Mouse (Mus musculus) embryo, embryonic 11 days (tissue): Measurements from ENCODE around the gene 2310009B15Rik.

Source experiments
- DNase-seq: peaks from one replicate; pipeline ENCODE4 v3.0.0-alpha.2; 2015

The 2310009B15Rik gene

DNA sequence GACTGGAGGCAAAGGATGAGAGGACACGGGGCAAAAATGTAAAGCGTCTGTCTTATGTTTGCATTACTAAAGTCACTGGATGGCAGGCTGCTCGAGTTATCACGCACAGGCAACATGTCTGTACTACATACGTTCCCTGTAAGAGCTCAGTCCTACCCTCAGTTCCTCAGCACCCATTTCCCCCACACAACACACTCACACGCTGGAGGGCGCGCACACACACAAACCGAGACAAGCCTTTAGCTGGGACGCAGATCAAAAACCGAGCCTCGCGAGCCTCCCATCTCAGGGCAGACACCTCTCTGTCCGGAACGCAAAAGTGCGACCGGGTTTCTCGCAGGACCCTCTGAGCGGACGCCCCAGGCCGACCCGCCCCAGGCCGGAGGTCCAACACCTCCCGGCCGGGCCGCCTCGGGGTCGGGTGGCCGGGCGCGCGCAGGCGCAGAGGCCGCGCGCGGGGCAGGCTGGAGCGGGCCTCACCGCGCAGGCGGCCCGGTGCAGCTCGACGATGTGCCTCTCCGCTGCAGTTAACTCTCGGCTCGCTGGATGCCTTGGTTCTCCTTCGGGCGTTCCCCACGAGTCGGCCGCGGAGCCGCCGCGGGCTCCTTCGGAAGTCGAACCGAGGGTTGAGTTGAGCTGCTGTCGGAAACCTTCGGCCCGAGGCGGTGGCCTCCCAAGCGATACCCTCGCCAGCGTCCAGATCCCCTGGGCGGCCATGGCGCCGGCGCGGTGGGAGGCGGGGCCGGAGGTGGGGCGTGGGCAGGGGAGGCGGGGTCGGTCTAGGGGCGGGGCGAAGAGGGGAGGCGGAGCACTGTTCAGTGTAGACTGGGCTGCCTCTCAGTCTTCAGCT is at the start of gene 2310009B15Rik:
2310009B15Rik (minus strand) TSS at position 752 of the 850 bp plus-strand sequence.
- peak; percentile 91 for DNase-seq

GRCm38 (mm10) chr1:138906256-138906655 is 49.6 kb upstream of the 2310009B15Rik start:
- no peak for DNase-seq

DNA sequence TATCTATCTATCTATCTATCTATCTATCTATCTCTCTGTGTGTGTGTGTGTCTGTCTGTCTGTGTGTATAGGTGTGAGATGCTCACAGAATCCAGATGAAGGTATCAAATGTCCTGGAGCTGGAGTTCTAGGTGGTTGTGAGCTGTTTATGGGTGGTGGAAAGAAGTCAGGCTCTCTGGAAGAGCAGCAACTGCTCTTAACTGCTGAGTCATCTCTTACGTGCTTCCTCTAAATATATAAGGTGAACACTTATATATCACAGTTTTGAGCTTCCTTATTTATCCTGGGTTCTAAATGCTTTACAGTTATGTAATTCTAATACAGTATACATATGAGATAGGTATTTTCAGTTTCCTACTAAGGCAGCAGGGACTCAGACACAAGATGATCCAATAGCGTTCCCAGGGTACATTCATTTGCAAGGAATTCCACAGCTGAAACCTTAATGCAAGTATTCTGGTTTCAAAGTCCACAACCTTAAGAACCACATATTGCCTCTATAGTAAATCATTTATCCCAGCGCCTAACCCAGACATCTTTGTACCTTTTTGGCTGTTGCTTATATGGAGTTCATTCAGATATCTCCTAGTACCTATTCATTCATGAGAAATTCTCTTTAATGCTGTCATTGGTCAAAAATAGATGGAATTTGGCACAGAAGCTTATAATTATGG is 48.6 kb upstream of the 2310009B15Rik start:
- no peak for DNase-seq

- DNase-seq, result no peak
Measured at GRCm38 (mm10) chr1:138903894-138904293, 47.2 kb upstream of the 2310009B15Rik start.

- DNase-seq, result no peak
Measured at GRCm38 (mm10) chr1:138901431-138902117, 44.9 kb upstream of the 2310009B15Rik start.

DNA sequence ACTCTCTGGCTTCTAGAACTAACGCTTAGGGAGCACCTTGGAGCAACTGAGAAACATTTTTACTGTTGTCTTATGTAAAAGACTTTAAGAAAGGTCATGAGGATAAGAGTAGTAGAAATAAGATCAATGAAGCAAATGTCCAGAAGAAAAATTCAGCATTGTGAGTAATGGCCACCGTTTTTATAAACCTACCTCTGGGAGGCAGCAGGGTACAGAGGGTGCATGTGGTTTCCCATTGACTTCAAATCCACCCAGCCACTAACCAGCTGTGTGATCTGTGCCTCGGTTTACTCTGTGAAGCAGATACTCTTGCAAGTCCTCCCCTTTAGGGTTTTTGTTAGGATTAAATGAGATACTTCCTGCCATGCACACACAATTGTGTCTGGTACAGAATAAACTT is 39.4 kb upstream of the 2310009B15Rik start:
- no peak for DNase-seq

GRCm38 (mm10) chr1:138877470-138878254 is 21.0 kb upstream of the 2310009B15Rik start:
- DNase-seq, result no peak

- no peak for DNase-seq
Measured at GRCm38 (mm10) chr1:138876371-138877045, 19.9 kb upstream of the 2310009B15Rik start.

DNA sequence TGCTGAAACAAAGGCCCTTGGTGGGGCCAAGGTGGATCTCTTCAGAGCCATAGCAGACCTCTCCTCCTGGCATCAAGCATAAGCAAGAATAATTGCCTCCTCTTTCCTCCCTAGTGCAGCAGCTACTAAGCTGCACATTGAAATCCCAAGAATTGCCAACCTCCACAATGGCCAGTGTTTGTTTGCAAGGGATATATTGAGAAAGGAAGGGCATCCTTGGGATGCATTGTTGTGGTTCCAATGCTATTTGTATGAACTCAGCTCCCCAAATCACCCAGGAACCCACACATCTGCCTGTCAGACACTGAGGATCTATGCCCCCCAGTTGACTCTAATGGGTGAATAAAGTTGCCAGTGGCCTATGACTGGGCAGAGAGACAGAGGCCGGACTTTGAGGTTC is 5.8 kb downstream of the 2310009B15Rik start:
- DNase-seq, result no peak

DNA sequence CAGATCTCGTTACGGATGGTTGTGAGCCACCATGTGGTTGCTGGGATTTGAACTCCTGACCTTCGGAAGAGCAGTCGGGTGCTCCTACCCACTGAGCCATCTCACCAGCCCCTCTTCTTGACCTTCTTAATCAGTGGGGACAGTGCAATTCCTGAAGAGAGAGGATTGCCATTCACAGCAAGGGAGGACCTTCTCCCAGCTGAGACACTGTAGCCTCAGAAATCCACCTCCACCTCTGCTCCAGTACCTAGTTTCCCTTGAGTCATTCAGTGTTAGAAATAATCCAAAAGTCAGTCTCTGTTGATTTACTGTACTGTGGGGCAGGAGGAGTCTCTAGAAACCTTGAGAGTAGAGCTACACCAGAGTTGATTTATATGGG is 6.5 kb downstream of the 2310009B15Rik start:
- DNase-seq, result no peak

GRCm38 (mm10) chr1:138849531-138850160 is 7.0 kb downstream of the 2310009B15Rik start:
- no peak for DNase-seq

GRCm38 (mm10) chr1:138848511-138849109 is 8.0 kb downstream of the 2310009B15Rik start, which contains the start of gene Lhx9:
TSS of gene Lhx9 (minus strand) at chr1:138848577.
- peak; percentile 73 for DNase-seq

DNA sequence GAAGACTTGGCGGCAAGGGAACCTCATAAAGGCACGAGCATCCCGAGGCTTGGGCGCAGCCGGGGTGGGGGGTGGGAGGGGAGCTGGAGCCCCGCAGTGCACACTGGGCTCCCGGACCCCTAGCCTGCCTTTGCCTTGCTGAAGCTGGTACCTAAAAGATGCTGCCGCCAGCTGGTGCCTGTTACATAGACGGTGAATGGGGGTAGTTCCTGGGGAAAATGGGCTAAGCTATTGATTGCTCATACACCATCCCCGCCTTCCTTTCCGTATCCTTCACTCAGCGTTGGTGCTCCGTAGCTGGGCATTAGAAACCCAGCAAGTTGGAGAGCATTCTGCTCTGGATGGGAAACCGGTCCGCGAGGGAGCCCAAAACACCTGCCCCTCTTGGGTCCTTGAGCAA is 8.6 kb downstream of the 2310009B15Rik start:
- DNase-seq, result no peak

- DNase-seq, result no peak
Measured at GRCm38 (mm10) chr1:138847146-138847545, 9.5 kb downstream of the 2310009B15Rik start.

GRCm38 (mm10) chr1:138846581-138846980 is 10.1 kb downstream of the 2310009B15Rik start:
- DNase-seq, result no peak

DNA sequence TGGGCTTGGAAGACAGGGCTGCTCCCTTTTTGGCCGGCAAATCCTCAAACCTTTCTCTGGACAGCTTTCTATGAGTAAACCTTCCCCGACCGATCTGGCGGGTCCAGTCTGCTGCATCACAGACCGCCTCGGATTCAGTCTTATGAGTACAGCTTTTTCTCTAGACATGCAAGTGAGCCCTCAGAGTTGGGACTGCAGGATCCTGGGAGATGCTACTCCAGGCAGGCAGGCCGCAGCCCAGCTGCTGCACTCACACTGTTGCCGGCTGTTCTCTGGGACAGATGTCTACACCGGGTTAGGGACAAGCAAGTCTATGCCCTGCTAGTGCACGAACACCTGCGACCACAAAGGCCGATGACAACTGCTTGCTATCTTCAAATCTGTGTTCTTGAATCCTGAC is 10.5 kb downstream of the 2310009B15Rik start:
- no peak for DNase-seq

DNA sequence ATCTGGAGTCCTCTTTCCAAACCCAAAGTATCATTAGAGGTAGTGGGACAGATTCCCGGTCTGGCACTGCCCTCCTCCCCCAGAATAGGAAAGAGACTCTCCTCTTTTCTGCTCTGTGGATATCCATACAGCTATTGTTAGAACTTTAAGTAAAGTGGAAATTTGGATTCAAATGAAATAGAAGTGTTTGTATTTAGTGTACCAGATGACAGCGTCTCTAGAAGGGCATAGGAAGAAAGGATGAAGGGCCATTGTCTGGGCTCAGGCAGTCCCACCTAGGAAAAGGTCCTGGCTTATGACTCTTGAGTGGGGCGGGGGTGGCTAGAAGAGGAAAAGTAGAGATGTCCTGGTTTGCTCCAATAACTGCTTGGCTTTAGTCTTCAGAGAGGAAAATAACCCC is 11.2 kb downstream of the 2310009B15Rik start:
- DNase-seq, result no peak

GRCm38 (mm10) chr1:138844166-138844565 is 12.5 kb downstream of the 2310009B15Rik start:
- no peak for DNase-seq

- peak; percentile 70 for DNase-seq
Measured at GRCm38 (mm10) chr1:138843361-138844091, 13.1 kb downstream of the 2310009B15Rik start.

DNA sequence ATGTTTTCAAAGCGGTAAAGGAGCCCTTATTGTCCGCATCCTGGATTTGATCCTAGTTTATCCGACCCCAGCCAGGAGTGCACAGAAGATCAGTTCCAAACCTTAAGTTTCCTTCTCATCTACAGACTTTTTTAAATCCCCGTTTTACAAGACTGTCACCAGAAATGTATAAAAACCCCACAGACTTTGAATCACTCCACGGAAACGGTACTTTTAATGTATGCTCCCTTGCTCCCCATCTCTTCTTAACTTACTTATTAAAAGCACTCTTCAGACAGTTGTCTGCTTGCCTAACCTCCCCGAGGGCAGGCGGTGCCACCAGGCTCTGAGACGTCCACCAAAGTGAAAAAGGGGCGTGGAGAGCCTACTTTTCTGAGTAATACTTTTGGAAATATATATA is 13.9 kb downstream of the 2310009B15Rik start:
- DNase-seq, result no peak
